Mouse (Mus musculus) lung, adult 2 months (tissue): ENCODE measurements around the gene Glis2.

ENCODE experiments used
- CTCF ChIP-seq: fragments of 200-500 bp; IDR thresholded peaks from 2 replicates; pipeline ENCODE4 v1.5.1; 2011; ENCODE audit warnings: mild to moderate bottlenecking, low read length, control low read depth; ENCODE audit not compliant: insufficient read depth
- POLR2A ChIP-seq: fragments of 200-500 bp; IDR thresholded peaks from 2 replicates; pipeline ENCODE4 v1.6.1; 2011; ENCODE audit warnings: low read depth, mild to moderate bottlenecking, control low read depth, low read length, borderline replicate concordance; ENCODE audit errors: extremely low read depth

DNA sequence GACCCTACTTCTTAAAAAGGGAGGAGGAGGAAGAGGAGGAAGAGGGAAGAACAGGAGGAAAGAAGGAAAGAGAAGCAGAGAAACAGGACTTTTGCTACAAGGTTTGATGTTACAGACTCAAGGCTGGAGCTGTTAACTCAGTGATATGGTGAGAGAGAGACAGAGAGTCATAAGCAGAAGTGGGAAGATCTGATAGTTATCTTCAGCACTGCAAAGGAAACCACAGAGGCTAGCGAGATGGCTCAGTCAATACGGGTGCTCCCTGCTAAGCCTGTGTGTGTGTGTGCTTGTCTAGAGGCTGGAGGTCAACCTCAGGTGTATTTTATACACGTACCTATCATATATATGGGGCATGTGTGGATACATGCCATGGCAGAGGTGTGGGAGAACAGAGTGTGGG, 10.7 kb upstream of the Glis2 start:
- TF ChIP-seq POLR2A (no peak), CTCF (no peak)
